Mouse (Mus musculus) C2C12 (cell line): ENCODE data around the gene Cdc7. TPM values are rescaled to one million over a fixed set of nuclear protein-coding genes. Genes with fewer than 3 reads are reported as not detected.

Experiments
- H3K27me3 ChIP-seq: one replicate; pipeline ENCODE4 v1.6.1; 2011; ENCODE audit not compliant: control insufficient read depth, insufficient read depth, insufficient read length
- H3K36me3 ChIP-seq: one replicate; pipeline ENCODE4 v1.6.1; 2011; ENCODE audit not compliant: control insufficient read depth, insufficient read depth
- H3K4me3 ChIP-seq: one replicate; pipeline ENCODE4 v1.5.1; 2011; ENCODE audit warnings: mild to moderate bottlenecking, control low read depth; ENCODE audit not compliant: poor library complexity, insufficient read depth, severe bottlenecking
- H3K79me2 ChIP-seq: one replicate; pipeline ENCODE4 v1.6.1; 2011; ENCODE audit not compliant: control insufficient read depth, insufficient read depth
- H3K79me3 ChIP-seq: one replicate; pipeline ENCODE4 v1.6.1; 2011; ENCODE audit warnings: low read depth, control low read depth
- H3ac ChIP-seq: one replicate; pipeline ENCODE3; 2011; ENCODE audit warnings: low read depth; ENCODE audit not compliant: control insufficient read depth, insufficient read length
- CEBPB ChIP-seq: IDR thresholded peaks from one replicate; pipeline ENCODE4 v1.6.1; 2011; ENCODE audit warnings: low read depth, mild to moderate bottlenecking, control low read depth, moderate library complexity
- CTCF ChIP-seq: IDR thresholded peaks from one replicate; pipeline ENCODE4 v1.5.1; 2011; ENCODE audit not compliant: control insufficient read depth, insufficient read depth, insufficient read length
- FOSL1 ChIP-seq: IDR thresholded peaks from one replicate; pipeline ENCODE4 v1.8.0; 2011; ENCODE audit warnings: mild to moderate bottlenecking, low read length; ENCODE audit not compliant: poor library complexity, insufficient read depth, severe bottlenecking
- MAX ChIP-seq: IDR thresholded peaks from one replicate; pipeline ENCODE4 v1.6.1; 2011; ENCODE audit warnings: mild to moderate bottlenecking, control low read depth
- MYOD1 ChIP-seq: IDR thresholded peaks from one replicate; pipeline ENCODE4 v1.6.1; 2011; ENCODE audit warnings: low read depth; ENCODE audit not compliant: control insufficient read depth, insufficient read length
- MYOG ChIP-seq: IDR thresholded peaks from one replicate; pipeline ENCODE4 v1.6.1; 2011; ENCODE audit not compliant: control insufficient read depth, insufficient read length; ENCODE audit errors: extremely low read depth
- USF1 ChIP-seq: IDR thresholded peaks from one replicate; pipeline ENCODE4 v1.6.1; 2011; ENCODE audit warnings: low read depth, mild to moderate bottlenecking, control low read depth, moderate library complexity
- polyA plus RNA-seq: library from polyadenylated mRNA; unstranded; fragments of >200 nt; fragmentation: generic; extraction: Trizol; gene quantifications from one replicate; pipeline ENCODE4 v1.2.1, GENCODE M21; 2012; ENCODE audit warnings: missing spikeins

Cdc7 gene
- polyA plus RNA-seq, 1 experiment = 5.5 TPM

DNA sequence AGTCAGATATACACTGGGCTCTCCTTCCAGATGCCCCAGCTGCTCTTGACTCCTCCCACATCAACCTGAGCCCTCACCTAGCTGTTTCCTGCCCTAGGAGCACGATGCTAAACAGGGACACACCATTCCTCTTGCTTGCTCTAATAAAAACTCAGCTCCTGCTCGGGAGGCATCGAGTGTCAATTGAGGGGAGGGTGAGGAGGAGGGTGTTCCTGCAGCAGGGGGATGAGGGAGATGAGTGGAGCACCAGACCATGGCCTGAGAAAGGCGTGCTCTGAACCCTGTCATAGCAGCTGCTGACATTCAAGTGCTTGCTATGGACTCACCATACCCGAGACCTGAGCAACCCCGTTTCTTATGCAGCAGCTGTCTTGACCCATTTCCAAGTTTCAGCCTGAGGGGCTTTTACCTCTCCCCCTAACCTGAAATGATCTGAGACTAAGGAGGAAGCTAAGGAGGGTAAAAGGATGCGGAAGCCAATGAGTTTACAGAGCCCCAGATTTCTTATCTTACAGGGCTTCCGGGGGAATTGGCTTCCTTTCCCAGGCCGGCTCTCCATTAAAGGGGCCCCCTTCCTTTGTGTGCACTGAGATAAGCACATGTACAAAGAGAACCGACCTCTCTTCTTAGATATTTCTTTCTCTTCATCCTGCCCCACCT, 51.4 kb downstream of the Cdc7 start:
- Histone ChIP-seq H3K36me3 (no peaks in the 10 kb centered on the region), H3K79me2 (no peaks in the 10 kb centered on the region), H3K27me3 (peaks cover 3% of the 10 kb centered on the region), H3ac (no peak overlapping the region), H3K79me3 (no peaks in the 10 kb centered on the region), H3K4me3 (no peak overlapping the region)
- no peak for TF ChIP-seq USF1

- no peaks in the 10 kb centered on the region for H3K79me3 ChIP-seq
- no peak overlapping the region for H3ac ChIP-seq
- no peaks in the 10 kb centered on the region for H3K27me3 ChIP-seq
- no peaks in the 10 kb centered on the region for H3K79me2 ChIP-seq
- H3K36me3 ChIP-seq = no peaks in the 10 kb centered on the region
- no peak overlapping the region for H3K4me3 ChIP-seq
- TF ChIP-seq FOSL1 = no peak
These were observed 52.4 kb downstream of the Cdc7 start for GRCm38 (mm10) chr5:107016538-107016937.

DNA sequence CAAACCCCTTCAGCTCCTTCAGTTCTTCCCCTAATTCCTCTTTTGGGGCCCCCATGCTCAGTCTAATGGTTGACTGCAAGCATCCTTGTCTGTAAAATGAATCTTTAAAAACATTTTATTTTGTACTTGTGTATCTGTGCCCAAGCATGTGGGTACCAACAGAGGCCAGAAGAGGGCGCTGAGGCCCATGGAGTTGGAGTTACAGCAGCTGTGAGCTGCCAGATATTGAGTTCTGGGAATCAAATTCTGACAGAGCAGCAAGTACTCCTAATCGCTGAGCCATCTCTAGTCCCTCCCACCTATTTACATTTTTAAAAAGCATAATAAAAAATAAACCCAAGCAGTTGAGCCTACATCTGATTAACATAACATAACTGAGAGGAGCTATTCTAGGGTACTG, 53.4 kb downstream of the Cdc7 start:
- no peaks in the 10 kb centered on the region for H3K79me3 ChIP-seq
- H3K27me3 ChIP-seq = no peaks in the 10 kb centered on the region
- H3K4me3 ChIP-seq = no peak overlapping the region
- H3ac ChIP-seq = no peak overlapping the region
- H3K36me3 ChIP-seq = no peaks in the 10 kb centered on the region
- no peaks in the 10 kb centered on the region for H3K79me2 ChIP-seq
- TF ChIP-seq MAX = no peak
- TF ChIP-seq FOSL1 = no peak
- no peak for TF ChIP-seq CTCF
- no peak for TF ChIP-seq MYOG
- no peak for TF ChIP-seq USF1
- no peak for TF ChIP-seq MYOD1
- TF ChIP-seq CEBPB = no peak

- H3K36me3 ChIP-seq = no peaks in the 10 kb centered on the region
- TF ChIP-seq MYOG (no peak), CTCF (no peak), CEBPB (no peak), USF1 (no peak), MYOD1 (no peak), FOSL1 (no peak), MAX (no peak)
- no peaks in the 10 kb centered on the region for H3K79me3 ChIP-seq
- H3K4me3 ChIP-seq = no peak overlapping the region
- H3K27me3 ChIP-seq = no peaks in the 10 kb centered on the region
- no peaks in the 10 kb centered on the region for H3K79me2 ChIP-seq
- H3ac ChIP-seq = no peak overlapping the region
These were observed 54.9 kb downstream of the Cdc7 start for GRCm38 (mm10) chr5:107019057-107019456.

GRCm38 (mm10) chr5:107019904-107020303, 55.8 kb downstream of the Cdc7 start:
- Histone ChIP-seq H3K4me3 (no peak overlapping the region), H3K27me3 (no peaks in the 10 kb centered on the region), H3K79me3 (no peaks in the 10 kb centered on the region), H3K36me3 (no peaks in the 10 kb centered on the region), H3ac (no peak overlapping the region), H3K79me2 (no peaks in the 10 kb centered on the region)
- TF ChIP-seq FOSL1 (no peak), CTCF (no peak), CEBPB (no peak), USF1 (no peak), MYOG (no peak), MAX (no peak), MYOD1 (no peak)

- Histone ChIP-seq H3K36me3 (no peaks in the 10 kb centered on the region), H3K79me2 (no peaks in the 10 kb centered on the region), H3K4me3 (no peak overlapping the region), H3K79me3 (no peaks in the 10 kb centered on the region), H3ac (no peak overlapping the region), H3K27me3 (no peaks in the 10 kb centered on the region)
- no peak for TF ChIP-seq FOSL1
- TF ChIP-seq MYOD1 = no peak
- no peak for TF ChIP-seq CTCF
- no peak for TF ChIP-seq MYOG
- TF ChIP-seq USF1 = no peak
- no peak for TF ChIP-seq MAX
- no peak for TF ChIP-seq CEBPB
These were observed 56.2 kb downstream of the Cdc7 start for GRCm38 (mm10) chr5:107020366-107020765.
